Mouse (Mus musculus) neural tube, embryonic 14.5 days (tissue): ENCODE data around the gene Tuba1b. TPM values are rescaled to one million over a fixed set of nuclear protein-coding genes. Genes with fewer than 3 reads are reported as not detected.

Experiments
- ATAC-seq: fragments of 200-750 bp; cut with Nextera tagmentation; 2 replicates; pipeline ENCODE4 v1.8.0; 2017; ENCODE audit warnings: low read depth, mild to moderate bottlenecking, moderate TSS enrichment, moderate library complexity
- H3K27ac ChIP-seq: fragments of 300-500 bp; sonication (generic); 2 replicates; pipeline ENCODE4 v1.5.1; 2014; ENCODE audit warnings: low read depth, mild to moderate bottlenecking, control low read depth, low read length, moderate library complexity, mixed read lengths
- H3K27me3 ChIP-seq: fragments of 300-500 bp; sonication (generic); 2 replicates; pipeline ENCODE4 v1.6.1; 2014; ENCODE audit warnings: low read length; ENCODE audit not compliant: control insufficient read depth, insufficient read depth
- H3K36me3 ChIP-seq: fragments of 300-500 bp; sonication (generic); 2 replicates; pipeline ENCODE4 v1.6.1; 2014; ENCODE audit warnings: low read length, mixed read lengths; ENCODE audit not compliant: control insufficient read depth, insufficient read depth
- H3K4me1 ChIP-seq: fragments of 300-500 bp; sonication (generic); 2 replicates; pipeline ENCODE4 v1.6.1; 2014; ENCODE audit warnings: low read length; ENCODE audit not compliant: control insufficient read depth, insufficient read depth
- H3K4me2 ChIP-seq: fragments of 300-500 bp; sonication (generic); 2 replicates; pipeline ENCODE4 v1.6.1; 2014; ENCODE audit warnings: mild to moderate bottlenecking, low read depth, low read length, control low read depth
- H3K4me3 ChIP-seq: fragments of 300-500 bp; sonication (generic); 2 replicates; pipeline ENCODE4 v1.5.1; 2014; ENCODE audit warnings: low read depth, low read length, control low read depth, mixed read lengths
- H3K9ac ChIP-seq: fragments of 300-500 bp; sonication (generic); replicated peaks from 2 replicates; pipeline ENCODE4 v1.6.1; 2014; ENCODE audit warnings: low read depth, mild to moderate bottlenecking, control low read depth, low read length, mixed read lengths
- H3K9me3 ChIP-seq: fragments of 300-500 bp; sonication (generic); 2 replicates; pipeline ENCODE4 v1.6.1; 2016; ENCODE audit warnings: low read length; ENCODE audit not compliant: control insufficient read depth
- WGBS: fragments of 180-500 bp; shearing (Covaris S2); extraction: QIAGEN DNeasy Blood & Tissue Kit; methylation state at CpG from one replicate; pipeline ENCODE4 v1.1.7; 2014; 5-methylcytosine and 5-hydroxymethylcytosine counted together
- polyA plus RNA-seq: library from polyadenylated mRNA; unstranded; fragments of >200 nt; fragmentation: Nextera tagmentation; extraction: Ambion mirVana; gene quantifications from 2 replicates; pipeline ENCODE4 v1.2.1, GENCODE M21; 2014

Tuba1b gene
- polyA plus RNA-seq, 1 experiment from 2014 or later = 1,301 TPM

DNA sequence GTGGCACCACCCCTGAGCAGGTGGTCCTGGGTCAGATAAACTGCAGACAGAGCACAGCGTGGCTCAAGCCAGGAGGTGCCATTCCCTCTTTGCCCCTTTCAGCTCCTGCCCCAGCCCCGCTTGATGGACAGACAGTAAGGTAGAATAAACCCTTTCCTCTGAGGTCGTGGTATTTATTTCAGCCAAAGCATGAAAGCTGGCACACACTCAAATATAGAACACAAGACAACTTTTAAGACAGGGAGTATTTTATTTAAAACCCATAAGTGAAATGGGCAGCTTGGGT lies 15.2 kb upstream of the Tuba1b start:
- WGBS = 24% methylated on average over 3 of the region's 3 CpGs
- no peak for ATAC-seq

GRCm38 (mm10) chr15:98948857-98949606 lies 14.7 kb upstream of the Tuba1b start:
- peak overlapping the region; percentile 38 for H3K4me3 ChIP-seq
- H3K4me2 ChIP-seq = peak overlapping the region; percentile 88
- H3K9ac ChIP-seq = peak overlapping the region; percentile 77
- H3K27ac ChIP-seq = peak overlapping the region; percentile 44; the same call in 1 of the 2 replicates
- 41% methylated on average over 6 of the region's 6 CpGs for WGBS
- no peak for ATAC-seq
- no peaks in the 10 kb centered on the region for H3K27me3 ChIP-seq
- H3K4me1 ChIP-seq = peaks cover 3% of the 10 kb centered on the region; the same call in 1 of the 2 replicates
- peaks cover 10% of the 10 kb centered on the region; the same call in 1 of the 2 replicates for H3K36me3 ChIP-seq
- H3K9me3 ChIP-seq = no peaks in the 10 kb centered on the region

More for the DNA sequence above, 15.2 kb upstream of the Tuba1b start:
- peak overlapping the region; percentile 44; the same call in 1 of the 2 replicates for H3K27ac ChIP-seq
- peak overlapping the region; percentile 88 for H3K4me2 ChIP-seq
- H3K27me3 ChIP-seq = no peaks in the 10 kb centered on the region
- no peaks in the 10 kb centered on the region for H3K9me3 ChIP-seq
- H3K4me3 ChIP-seq = peak overlapping the region; percentile 38
- H3K4me1 ChIP-seq = peaks cover 3% of the 10 kb centered on the region; the same call in 1 of the 2 replicates
- H3K36me3 ChIP-seq = peaks cover 10% of the 10 kb centered on the region; the same call in 1 of the 2 replicates
- peak overlapping the region; percentile 77 for H3K9ac ChIP-seq

- Histone ChIP-seq H3K4me3 (no peak overlapping the region), H3K9ac (peak overlapping the region; percentile 77), H3K27ac (peak overlapping the region; percentile 17; the same call in 1 of the 2 replicates), H3K9me3 (no peaks in the 10 kb centered on the region), H3K36me3 (peaks cover 10% of the 10 kb centered on the region; the same call in 1 of the 2 replicates), H3K4me1 (peaks cover 3% of the 10 kb centered on the region; the same call in 1 of the 2 replicates), H3K4me2 (peak overlapping the region; percentile 88), H3K27me3 (no peaks in the 10 kb centered on the region)
- no peak for ATAC-seq
Measured at GRCm38 (mm10) chr15:98948382-98948781, 14.0 kb upstream of the Tuba1b start.

DNA sequence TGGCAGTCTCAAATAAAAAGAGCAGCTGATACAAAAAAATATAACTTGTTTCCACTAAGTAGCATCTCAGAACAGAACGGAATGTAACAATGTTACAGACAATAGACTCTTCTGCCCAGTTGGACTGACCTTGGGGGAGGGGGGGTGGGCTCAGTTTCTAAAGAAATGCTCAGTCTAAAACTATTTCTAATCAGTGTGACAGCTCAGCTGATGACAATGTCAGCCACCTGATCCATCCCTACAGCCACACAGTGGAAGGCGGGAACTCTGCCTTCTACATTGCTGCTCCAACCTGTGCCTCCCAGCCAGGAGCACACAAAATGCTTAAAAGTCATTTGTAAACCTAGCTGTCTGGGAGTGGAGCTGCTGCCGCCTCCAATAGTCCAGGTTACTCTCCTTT lies 13.5 kb upstream of the Tuba1b start:
- Histone ChIP-seq H3K9ac (no peak overlapping the region), H3K27ac (peak overlapping the region; percentile 17; the same call in 1 of the 2 replicates), H3K36me3 (peaks cover 10% of the 10 kb centered on the region; the same call in 1 of the 2 replicates), H3K27me3 (no peaks in the 10 kb centered on the region), H3K4me3 (no peak overlapping the region), H3K4me2 (peak overlapping the region; percentile 88; the same call in 1 of the 2 replicates), H3K9me3 (no peaks in the 10 kb centered on the region), H3K4me1 (peaks cover 3% of the 10 kb centered on the region; the same call in 1 of the 2 replicates)
- 27% methylated on average over 3 of the region's 3 CpGs for WGBS
- ATAC-seq = no peak

DNA sequence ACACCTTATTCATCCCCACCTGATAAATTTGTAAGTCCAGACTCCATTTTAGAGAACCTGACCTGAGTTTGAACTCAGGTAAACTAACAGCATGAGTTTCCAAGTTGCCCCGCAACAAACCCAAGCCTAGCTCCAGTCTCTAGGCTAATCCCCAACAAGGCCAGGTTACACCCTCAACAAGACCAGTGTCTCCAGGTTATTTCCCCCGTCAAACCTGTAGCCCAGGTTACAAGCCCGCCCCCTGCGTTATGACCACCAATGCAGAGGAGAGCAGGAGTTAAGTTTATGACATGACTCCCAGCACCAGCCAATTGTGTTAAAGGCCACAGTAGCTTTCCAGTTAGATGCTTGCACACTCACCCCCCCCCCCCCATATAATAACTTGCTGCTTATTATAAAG lies 8.8 kb upstream of the Tuba1b start:
- ATAC-seq = no peak
- Histone ChIP-seq H3K27me3 (no peaks in the 10 kb centered on the region), H3K9ac (no peak overlapping the region), H3K36me3 (no peaks in the 10 kb centered on the region), H3K4me2 (no peak overlapping the region), H3K9me3 (no peaks in the 10 kb centered on the region), H3K27ac (no peak overlapping the region), H3K4me3 (no peak overlapping the region), H3K4me1 (no peaks in the 10 kb centered on the region)
- 73% methylated on average over 4 of the region's 4 CpGs for WGBS

GRCm38 (mm10) chr15:98942081-98942480 lies 7.7 kb upstream of the Tuba1b start:
- no peak overlapping the region for H3K27ac ChIP-seq
- no peak overlapping the region for H3K9ac ChIP-seq
- ATAC-seq = no peak
- H3K4me1 ChIP-seq = no peaks in the 10 kb centered on the region
- H3K27me3 ChIP-seq = no peaks in the 10 kb centered on the region
- WGBS = 84% methylated on average over 4 of the region's 4 CpGs
- no peak overlapping the region for H3K4me2 ChIP-seq
- no peak overlapping the region for H3K4me3 ChIP-seq
- H3K9me3 ChIP-seq = no peaks in the 10 kb centered on the region
- no peaks in the 10 kb centered on the region for H3K36me3 ChIP-seq

- H3K36me3 ChIP-seq = no peaks in the 10 kb centered on the region
- H3K4me1 ChIP-seq = no peaks in the 10 kb centered on the region
- ATAC-seq = no peak
- no peaks in the 10 kb centered on the region for H3K27me3 ChIP-seq
- H3K4me2 ChIP-seq = no peak overlapping the region
- no peak overlapping the region for H3K9ac ChIP-seq
- H3K27ac ChIP-seq = no peak overlapping the region
- H3K4me3 ChIP-seq = no peak overlapping the region
- WGBS = 84% methylated on average over 2 of the region's 2 CpGs
- H3K9me3 ChIP-seq = no peaks in the 10 kb centered on the region
Measured at GRCm38 (mm10) chr15:98941539-98941938, 7.2 kb upstream of the Tuba1b start.

DNA sequence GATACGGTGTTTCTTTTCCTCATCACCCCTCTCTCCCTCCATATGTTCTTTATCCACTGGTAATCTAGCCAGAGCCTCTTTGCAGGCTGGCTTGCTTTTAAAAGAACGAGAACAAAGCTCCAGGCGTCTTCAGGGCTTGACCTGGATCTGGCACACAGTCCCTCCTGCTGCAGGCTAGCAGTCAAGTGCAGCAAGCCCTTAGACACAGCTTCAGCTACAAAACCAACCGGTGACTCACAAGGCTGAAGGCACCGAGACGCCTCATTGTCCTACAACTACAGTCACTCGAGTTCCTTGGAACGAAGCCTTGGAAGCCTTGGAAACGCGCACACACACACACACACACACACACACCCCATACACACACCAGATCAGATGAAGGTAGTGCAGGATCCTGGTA lies 6.5 kb upstream of the Tuba1b start:
- ATAC-seq = no peak
- WGBS = 61% methylated on average over 10 of the region's 10 CpGs
- H3K4me3 ChIP-seq = no peak overlapping the region
- no peak overlapping the region for H3K4me2 ChIP-seq
- H3K27ac ChIP-seq = no peak overlapping the region
- no peaks in the 10 kb centered on the region for H3K4me1 ChIP-seq
- no peaks in the 10 kb centered on the region for H3K36me3 ChIP-seq
- no peaks in the 10 kb centered on the region for H3K27me3 ChIP-seq
- no peaks in the 10 kb centered on the region for H3K9me3 ChIP-seq
- no peak overlapping the region for H3K9ac ChIP-seq

- under 1% methylated on average over 35 of the region's 35 CpGs for WGBS
- Histone ChIP-seq H3K36me3 (peaks cover 9% of the 10 kb centered on the region; the same call in 1 of the 2 replicates), H3K27ac (peak overlapping the region; percentile 94), H3K9ac (peak overlapping the region; percentile 69), H3K4me2 (peak overlapping the region; percentile 97), H3K27me3 (no peaks in the 10 kb centered on the region), H3K4me1 (peaks cover 20% of the 10 kb centered on the region), H3K9me3 (no peaks in the 10 kb centered on the region), H3K4me3 (peak overlapping the region; percentile 68)
- peak; percentile 85 for ATAC-seq
Measured at GRCm38 (mm10) chr15:98933833-98934216, 540 bp downstream of the Tuba1b start.
